Mouse (Mus musculus) kidney, adult 2 months (tissue): ENCODE measurements around the gene Naga. TPM values are rescaled to one million over a fixed set of nuclear protein-coding genes. Genes with fewer than 3 reads are reported as not detected.

Experiments used
- DNase-seq: peaks from one replicate; pipeline ENCODE4 v3.0.0; 2021
- H3K27ac ChIP-seq: fragments of 200-500 bp; 2 replicates; pipeline ENCODE4 v1.5.1; 2012; ENCODE audit warnings: low read depth, low read length, control low read depth, inconsistent platforms; ENCODE audit not compliant: insufficient read depth
- H3K27me3 ChIP-seq: fragments of 200-500 bp; replicated peaks from 2 replicates; pipeline ENCODE4 v1.6.1; 2012; ENCODE audit warnings: mild to moderate bottlenecking, moderate library complexity, low read length, inconsistent platforms; ENCODE audit not compliant: control insufficient read depth, insufficient read depth
- H3K36me3 ChIP-seq: fragments of 200-500 bp; 2 replicates; pipeline ENCODE4 v1.6.1; 2012; ENCODE audit warnings: mild to moderate bottlenecking, moderate library complexity, low read length, inconsistent platforms; ENCODE audit not compliant: control insufficient read depth, insufficient read depth
- H3K4me1 ChIP-seq: fragments of 200-500 bp; 2 replicates; pipeline ENCODE4 v1.6.1; 2011; ENCODE audit warnings: low read length; ENCODE audit not compliant: control insufficient read depth, insufficient read depth
- H3K4me3 ChIP-seq: fragments of 200-500 bp; 2 replicates; pipeline ENCODE4 v1.5.1; 2011; ENCODE audit warnings: mild to moderate bottlenecking, low read depth, low read length, control low read depth; ENCODE audit not compliant: insufficient read depth
- CTCF ChIP-seq: fragments of 200-500 bp; conservative IDR thresholded peaks from 2 replicates; pipeline ENCODE4 v1.5.1; 2011; ENCODE audit warnings: low read depth, mild to moderate bottlenecking, control low read depth, low read length, moderate library complexity, mixed read lengths; ENCODE audit not compliant: insufficient read depth, insufficient read length
- POLR2A ChIP-seq: fragments of 200-500 bp; IDR thresholded peaks from one replicate; pipeline ENCODE4 v1.6.1; 2011; ENCODE audit warnings: low read depth, low read length, control low read depth
- WGBS: fragments of 180-500 bp; shearing (Covaris S2); methylation state at CpG from one replicate; pipeline ENCODE4 v1.1.7; 2018; 5-methylcytosine and 5-hydroxymethylcytosine counted together
- polyA plus RNA-seq: library from polyadenylated mRNA; depleted of rRNA; stranded (reverse); fragments of >200 nt; gene quantifications from 2 replicates; pipeline ENCODE4 v1.2.3, GENCODE M21; 2012

Naga gene
- polyA plus RNA-seq, 1 experiment = 200 TPM

GRCm38 (mm10) chr15:82354126-82354945, 15.6 kb upstream of the Naga start, which contains the start of gene Ndufa6:
TSS of gene Ndufa6 (minus strand) at chr15:82354322.
- H3K27me3 ChIP-seq = no peaks in the 10 kb centered on the region
- 2% methylated on average over 57 of the region's 57 CpGs for WGBS
- H3K4me1 ChIP-seq = peaks cover 29% of the 10 kb centered on the region
- peak within 1 kb of the TSS; percentile 94 for H3K4me3 ChIP-seq
- TF ChIP-seq CTCF = peak; percentile 93
- TF ChIP-seq POLR2A = peak; percentile 93
- peak within 1 kb of the TSS; percentile 97 for H3K27ac ChIP-seq
- DNase-seq = peak; percentile 99
- peaks cover 3% of the 10 kb centered on the region; the same call in 1 of the 2 replicates for H3K36me3 ChIP-seq

GRCm38 (mm10) chr15:82353745-82354113, 15.0 kb upstream of the Naga start:
- peak overlapping the region; percentile 97 for H3K27ac ChIP-seq
- DNase-seq = no peak
- H3K36me3 ChIP-seq = peaks cover 3% of the 10 kb centered on the region; the same call in 1 of the 2 replicates
- no peak for TF ChIP-seq POLR2A
- TF ChIP-seq CTCF = no peak
- no peaks in the 10 kb centered on the region for H3K27me3 ChIP-seq
- peak overlapping the region; percentile 94 for H3K4me3 ChIP-seq
- peaks cover 25% of the 10 kb centered on the region for H3K4me1 ChIP-seq
- under 1% methylated on average over 23 of the region's 23 CpGs for WGBS

DNA sequence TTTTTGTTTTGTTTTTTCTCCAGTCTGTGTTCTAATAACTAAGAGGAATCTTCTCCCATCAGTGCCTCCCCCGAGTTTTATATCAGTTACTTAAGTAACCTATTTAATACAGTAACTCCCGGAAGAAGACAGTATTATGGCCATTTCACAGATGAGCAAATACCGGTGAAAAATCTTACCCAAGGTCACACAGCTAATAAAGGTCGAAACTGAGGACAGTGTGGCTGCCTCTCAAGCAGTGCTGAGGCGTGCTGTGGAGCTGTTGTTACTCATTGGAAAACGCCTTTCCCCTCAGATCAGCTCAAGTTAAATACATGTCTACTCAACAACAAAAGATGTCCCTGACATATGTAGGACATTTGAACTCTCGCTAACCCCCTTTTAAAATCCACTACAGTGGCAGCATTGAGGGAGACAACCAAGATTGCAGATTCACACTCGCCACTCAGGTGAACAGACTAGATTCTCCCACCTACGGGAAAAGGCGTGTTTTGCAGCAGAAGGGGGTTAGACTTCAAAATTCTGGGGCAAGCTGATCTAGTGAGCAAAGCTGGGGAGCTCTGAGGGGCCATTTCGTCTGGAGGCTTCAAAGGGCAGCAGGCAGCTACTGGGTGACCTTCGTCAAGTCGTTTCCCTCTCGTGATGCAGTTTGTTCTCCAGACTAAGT, 14.5 kb upstream of the Naga start:
- Histone ChIP-seq H3K27ac (peak overlapping the region; percentile 97), H3K27me3 (no peaks in the 10 kb centered on the region), H3K36me3 (peaks cover 3% of the 10 kb centered on the region; the same call in 1 of the 2 replicates), H3K4me1 (peaks cover 28% of the 10 kb centered on the region), H3K4me3 (peak overlapping the region; percentile 94)
- WGBS = 7% methylated on average over 14 of the region's 14 CpGs
- DNase-seq = peak; percentile 42
- no peak for TF ChIP-seq POLR2A
- no peak for TF ChIP-seq CTCF

- Histone ChIP-seq H3K27ac (no peak overlapping the region), H3K27me3 (no peaks in the 10 kb centered on the region), H3K4me1 (peaks cover 31% of the 10 kb centered on the region), H3K4me3 (no peak overlapping the region), H3K36me3 (peaks cover 3% of the 10 kb centered on the region; the same call in 1 of the 2 replicates)
- 62% methylated on average over 3 of the region's 3 CpGs for WGBS
- no peak for TF ChIP-seq POLR2A
- no peak for TF ChIP-seq CTCF
- no peak for DNase-seq
Measured at GRCm38 (mm10) chr15:82351480-82351879, 12.8 kb upstream of the Naga start.

- 71% methylated on average over 4 of the region's 4 CpGs for WGBS
Measured at GRCm38 (mm10) chr15:82350349-82350748, 11.6 kb upstream of the Naga start.

GRCm38 (mm10) chr15:82348999-82349341, 10.2 kb upstream of the Naga start:
- peak; percentile 62 for DNase-seq
- peaks cover 35% of the 10 kb centered on the region for H3K4me1 ChIP-seq
- no peak overlapping the region for H3K27ac ChIP-seq
- 42% methylated on average over 2 of the region's 2 CpGs for WGBS
- H3K36me3 ChIP-seq = peaks cover 3% of the 10 kb centered on the region; the same call in 1 of the 2 replicates
- TF ChIP-seq POLR2A = no peak
- TF ChIP-seq CTCF = no peak
- H3K4me3 ChIP-seq = no peak overlapping the region
- no peaks in the 10 kb centered on the region for H3K27me3 ChIP-seq

More at GRCm38 (mm10) chr15:82350349-82350748, 11.6 kb upstream of the Naga start:
- H3K27me3 ChIP-seq = no peaks in the 10 kb centered on the region
- H3K36me3 ChIP-seq = peaks cover 3% of the 10 kb centered on the region; the same call in 1 of the 2 replicates
- no peak for TF ChIP-seq POLR2A
- peak; percentile 22; the same call in 1 of the 2 replicates for TF ChIP-seq CTCF
- H3K4me1 ChIP-seq = peaks cover 31% of the 10 kb centered on the region
- no peak for DNase-seq
- no peak overlapping the region for H3K4me3 ChIP-seq
- H3K27ac ChIP-seq = no peak overlapping the region
